Mouse (Mus musculus): Measurements from ENCODE around the gene Rnf8.

DNA sequence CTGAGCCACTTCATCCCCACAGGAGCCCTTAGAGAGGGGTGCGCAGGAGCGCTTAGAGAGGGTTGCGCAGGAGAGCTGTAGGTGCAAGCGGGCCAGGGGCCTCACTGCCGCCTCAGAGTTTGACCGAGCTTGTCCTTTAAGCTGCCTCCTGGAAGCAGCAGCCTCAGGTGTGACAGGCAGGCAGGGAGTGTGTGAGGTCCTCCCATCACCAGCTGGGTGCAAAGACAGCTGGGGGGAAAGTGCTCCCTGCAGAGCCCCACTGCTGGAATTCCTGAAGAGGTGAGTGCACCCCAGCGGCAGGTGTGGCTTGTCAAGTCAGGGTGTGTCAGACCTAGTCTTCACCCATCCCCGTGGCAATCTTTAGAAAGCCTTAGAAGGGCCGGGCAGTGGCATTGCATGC is 27.7 kb upstream of the Rnf8 start:
- TF ChIP-seq CTCF (IDR thresholded peaks at IDR 0.05; ENCODE audit: low read depth, low read length) = no peak
- TF ChIP-seq POLR2A (IDR thresholded peaks at IDR 0.05; ENCODE audit: borderline replicate concordance, low read depth, low read length) = no peak
